Mouse (Mus musculus) layer of hippocampus, adult 8-10 months (tissue): Measurements from ENCODE around the gene Nif3l1. TPM values are rescaled to one million over a fixed set of nuclear protein-coding genes. Genes with fewer than 3 reads are reported as not detected.

Experiments used
- DNase-seq, 2 experiments: peaks; one replicate each; pipeline ENCODE4 v3.0.0; 2022; ENCODE audit warnings: low spot score in 2 of 2
- total RNA-seq, 4 experiments: library from RNA; stranded (reverse); gene quantifications; 2 replicates each; pipeline ENCODE4 v1.2.4; 2022

Gene Nif3l1
- 10 to 100 TPM; 15.7 to 30.6 (median 22.0) TPM for total RNA-seq

DNA sequence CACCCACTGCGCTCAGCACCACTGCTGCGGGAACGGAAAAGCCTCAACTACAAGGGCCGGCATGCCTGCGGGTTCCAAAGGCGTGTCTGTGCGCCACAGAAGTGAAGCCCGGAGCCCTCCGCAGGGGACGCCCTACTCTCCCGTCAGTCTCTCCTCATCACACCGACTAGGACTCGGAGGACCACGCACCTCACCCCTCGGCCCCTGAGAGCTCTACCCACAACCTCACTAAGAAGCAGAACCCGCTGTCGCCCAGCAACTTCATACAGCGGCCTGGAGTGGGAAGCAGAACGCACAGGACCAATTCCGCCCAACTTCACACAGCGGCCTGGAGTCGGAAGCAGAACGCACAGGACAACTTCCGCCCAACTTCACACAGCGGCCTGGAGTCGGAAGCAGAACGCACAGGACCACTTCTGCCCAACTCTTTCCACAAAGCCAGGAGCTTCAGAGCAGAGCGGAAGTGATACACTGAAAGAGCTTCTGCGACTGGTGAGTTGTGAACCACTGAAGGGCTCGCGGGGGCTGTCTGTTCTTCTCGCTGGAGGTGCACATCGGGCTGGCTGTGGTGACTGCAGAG, at the start of gene Nif3l1, which contains the start of gene Ppil3:
Gene Nif3l1, plus strand, starts transcription at position 9 of the 580 bp plus-strand sequence.
Gene Ppil3, minus strand, starts transcription at position 344 of the 580 bp plus-strand sequence.
- peak; percentile 92 for DNase-seq

DNA sequence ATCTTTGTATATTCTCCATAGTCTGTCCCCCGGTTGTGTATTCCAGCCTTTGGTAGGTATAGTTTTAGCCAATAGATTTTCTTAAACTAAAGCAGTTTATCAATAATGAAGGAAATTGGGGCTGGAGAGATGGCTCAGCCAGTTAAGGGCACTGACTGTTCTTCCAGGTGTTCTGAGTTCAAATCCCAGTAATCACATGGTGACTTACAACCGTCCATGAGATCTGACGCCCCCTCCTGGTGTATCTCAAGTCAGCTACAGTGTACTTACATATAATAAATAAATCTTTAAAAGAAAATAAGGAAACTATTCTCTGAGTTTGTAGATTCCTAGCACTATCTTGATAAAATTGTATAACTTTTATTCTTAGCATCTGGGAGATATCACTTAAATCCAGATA, 49.6 kb upstream of the Nif3l1 start:
- DNase-seq = no peak

DNA sequence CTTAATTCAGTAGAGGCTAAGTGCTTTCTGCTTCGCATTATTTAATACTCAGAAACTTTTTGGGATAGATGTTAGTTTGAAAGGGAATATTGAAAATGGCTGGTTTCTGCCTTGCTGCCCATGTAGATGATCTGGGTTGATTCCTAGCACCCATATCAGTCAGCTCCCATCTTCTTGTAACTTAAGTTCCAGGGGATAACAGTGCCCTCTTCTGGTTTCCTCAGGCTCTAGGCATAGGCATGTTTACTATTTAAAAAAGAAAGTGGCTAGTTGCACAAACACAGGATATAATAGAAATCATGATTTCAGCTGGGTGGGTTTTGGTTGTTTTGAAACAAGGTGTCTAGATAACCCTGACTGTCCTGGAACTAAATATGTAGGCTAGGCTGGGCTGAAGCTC, 48.8 kb upstream of the Nif3l1 start:
- DNase-seq = no peak

DNA sequence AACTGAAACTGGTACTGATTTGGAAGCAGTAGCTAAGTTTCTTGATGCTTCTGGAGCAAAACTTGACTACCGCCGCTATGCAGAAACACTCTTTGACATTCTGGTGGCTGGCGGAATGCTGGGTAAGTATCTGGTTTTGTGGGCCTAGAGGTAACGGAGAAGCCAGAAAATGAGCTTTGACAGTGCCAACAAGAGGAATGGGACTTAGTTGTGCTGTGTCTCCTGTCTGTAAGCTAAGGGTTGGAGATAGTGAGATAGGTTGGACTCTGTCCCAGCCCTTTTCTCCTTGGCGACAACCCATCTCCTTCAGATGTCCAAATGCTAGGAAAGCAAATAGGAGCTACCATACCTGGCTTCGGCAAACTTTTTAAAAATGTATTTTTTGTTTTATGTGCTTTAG, 47.2 kb upstream of the Nif3l1 start:
- DNase-seq = no peak

DNA sequence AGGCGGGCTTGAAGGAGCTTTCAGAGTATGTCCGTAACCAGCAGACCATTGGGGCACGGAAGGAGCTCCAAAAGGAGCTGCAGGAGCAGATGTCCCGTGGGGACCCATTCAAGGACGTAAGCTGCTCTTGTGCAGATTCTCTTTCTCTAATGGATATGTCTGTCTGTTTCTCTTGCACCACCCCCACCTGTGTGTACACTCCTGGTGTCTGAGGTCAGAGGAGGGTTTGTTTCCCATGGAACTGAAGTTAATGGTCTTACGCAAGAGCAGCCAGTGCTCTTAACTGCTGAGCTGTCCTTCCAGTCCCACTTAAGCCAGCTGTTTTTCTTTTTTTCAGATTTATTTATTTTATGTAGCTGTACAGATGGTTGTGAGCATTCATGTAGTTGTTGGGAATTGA, 43.6 kb upstream of the Nif3l1 start:
- no peak for DNase-seq

DNA sequence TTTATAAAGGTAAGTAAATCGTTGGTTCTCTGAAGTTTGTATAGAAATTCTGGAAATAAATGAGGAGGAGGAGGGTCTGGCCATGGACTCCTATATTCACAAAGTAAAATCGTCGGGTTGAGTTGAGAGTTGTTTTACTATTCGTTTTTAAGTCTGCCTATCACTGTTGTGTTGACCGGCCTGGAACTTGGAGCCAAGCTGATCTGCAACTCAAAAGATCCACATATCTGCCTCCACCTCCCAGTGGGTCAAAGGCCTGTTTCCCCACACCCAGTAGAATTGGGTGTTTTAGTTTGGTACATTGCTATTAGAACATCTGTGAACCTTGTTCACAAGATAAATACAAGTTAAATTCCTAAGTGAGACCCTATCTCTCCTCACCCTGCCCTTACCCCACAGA, 41.2 kb upstream of the Nif3l1 start:
- no peak for DNase-seq

DNA sequence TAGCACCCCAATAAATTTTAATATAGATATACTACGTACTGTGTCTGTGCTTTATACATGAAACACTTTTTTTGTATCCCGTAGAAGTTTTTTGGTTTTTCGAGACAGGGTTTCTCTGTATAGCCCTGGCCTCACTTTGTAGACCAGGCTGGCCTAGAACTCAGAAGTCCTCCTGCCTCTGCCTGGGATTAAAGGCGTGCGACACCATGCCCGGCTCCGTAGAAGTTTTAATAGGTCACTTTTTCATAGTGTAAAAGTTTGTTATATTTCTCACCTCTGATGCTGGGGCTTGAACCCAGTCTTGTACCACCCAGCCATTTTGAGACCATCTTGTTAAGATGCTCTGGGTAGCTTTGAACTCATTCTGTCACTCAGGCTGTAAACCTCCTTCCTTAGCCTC, 37.6 kb upstream of the Nif3l1 start:
- DNase-seq = no peak

DNA sequence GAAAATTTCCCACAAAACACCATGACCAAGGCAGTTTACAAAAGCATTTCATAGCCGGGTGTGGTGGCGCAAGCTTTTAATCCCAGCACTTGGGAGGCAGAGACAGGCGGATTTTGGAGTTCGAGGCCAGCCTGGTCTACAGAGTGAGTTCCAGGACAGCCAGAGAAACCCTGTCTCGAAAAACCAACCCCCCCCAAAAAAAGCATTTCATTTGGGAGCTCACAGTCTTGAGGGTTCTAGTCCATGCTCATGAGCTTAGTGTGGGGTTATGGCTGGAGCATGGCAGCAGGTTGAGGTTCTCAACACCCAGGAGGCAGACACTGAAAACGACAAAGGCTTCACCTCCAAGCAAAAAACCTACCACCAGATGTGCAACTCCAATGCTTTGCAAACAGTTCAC, 36.8 kb upstream of the Nif3l1 start:
- DNase-seq = no peak

DNA sequence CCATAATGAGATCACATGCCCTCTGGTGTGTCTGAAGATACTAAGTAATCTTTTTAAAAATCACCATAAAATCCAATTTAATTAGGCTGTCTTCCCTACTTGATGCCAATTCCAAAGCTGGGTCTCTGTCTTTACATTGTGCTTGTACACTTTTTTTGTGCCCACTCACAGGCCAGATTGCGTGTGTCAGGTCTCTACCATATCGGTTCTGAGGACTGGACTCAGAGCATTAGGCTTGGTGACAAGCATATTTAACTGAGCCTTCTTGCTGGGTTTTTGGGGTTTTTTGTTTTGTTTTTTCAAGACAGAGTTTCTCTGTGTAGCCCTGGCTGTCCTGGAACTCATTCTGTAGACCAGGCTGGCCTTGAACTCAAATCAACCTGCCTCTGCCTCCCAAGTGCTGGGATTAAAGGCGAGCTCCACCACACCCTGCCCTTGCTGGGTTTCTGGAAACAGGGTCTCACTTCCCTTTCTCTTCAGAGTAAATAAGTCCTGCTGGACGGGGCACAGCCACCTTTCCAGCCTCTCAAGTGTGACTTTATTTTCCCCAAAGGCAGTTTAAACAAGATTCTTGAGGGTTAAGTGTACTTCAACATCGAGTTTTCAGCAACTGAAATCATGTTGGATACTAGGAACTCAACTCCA, 35.3 kb upstream of the Nif3l1 start:
- DNase-seq = no peak

DNA sequence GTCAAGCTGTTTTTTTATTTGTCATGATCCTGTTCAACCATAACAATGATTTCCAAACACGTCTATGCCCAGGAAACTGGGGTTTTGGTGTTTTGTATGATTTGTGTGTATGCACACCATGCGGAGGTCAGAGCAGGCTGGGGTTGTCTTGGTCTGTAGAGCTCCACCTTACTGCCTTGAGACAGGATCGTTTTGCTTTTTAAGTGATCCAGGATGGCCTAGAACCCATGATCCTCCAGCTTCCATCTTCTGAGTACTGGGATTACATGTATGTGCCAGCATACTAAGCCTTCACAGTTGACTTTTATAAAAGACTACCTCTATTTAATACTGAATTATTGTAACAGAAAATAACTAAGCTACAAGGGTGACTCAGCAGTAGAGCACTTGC, 34.8 kb upstream of the Nif3l1 start:
- no peak for DNase-seq

DNA sequence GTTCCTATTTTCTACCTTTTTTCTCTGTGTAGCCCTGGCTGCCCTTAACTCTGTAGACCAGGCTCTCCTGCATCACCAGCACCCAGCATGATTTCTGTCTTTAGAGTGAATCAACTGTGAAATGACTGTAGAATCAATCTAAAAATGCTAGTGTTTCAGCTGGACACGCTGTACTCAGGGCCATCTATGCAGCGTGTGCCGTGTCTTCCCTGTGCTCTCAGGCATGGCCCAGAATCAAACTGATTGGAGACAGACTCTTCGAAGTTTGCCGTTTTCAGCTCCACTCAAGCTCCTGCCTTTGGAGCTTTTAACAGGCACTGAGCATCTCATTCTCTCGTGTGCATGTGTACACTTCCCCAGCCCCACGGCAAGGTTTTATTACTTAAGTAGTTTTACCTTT, 34.2 kb upstream of the Nif3l1 start:
- DNase-seq = no peak

DNA sequence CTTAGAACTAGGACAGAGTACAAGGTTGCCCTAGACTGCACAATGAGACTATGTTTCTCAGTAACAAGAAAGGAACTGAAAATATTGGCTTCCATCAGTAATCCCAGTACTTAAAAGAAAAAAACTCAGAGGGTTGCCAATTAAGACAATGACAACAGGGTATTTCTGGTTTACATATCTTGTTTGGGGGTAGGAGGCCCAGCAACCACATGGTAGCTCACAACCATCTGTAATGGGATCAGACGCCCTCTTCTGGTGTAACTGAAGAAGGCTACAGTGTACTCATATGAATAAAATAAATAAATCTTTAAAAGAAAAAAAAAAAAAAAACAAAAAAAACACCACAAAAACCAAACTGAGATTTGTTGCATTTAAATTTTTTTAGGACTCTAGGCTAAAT, 29.5 kb upstream of the Nif3l1 start:
- no peak for DNase-seq

DNA sequence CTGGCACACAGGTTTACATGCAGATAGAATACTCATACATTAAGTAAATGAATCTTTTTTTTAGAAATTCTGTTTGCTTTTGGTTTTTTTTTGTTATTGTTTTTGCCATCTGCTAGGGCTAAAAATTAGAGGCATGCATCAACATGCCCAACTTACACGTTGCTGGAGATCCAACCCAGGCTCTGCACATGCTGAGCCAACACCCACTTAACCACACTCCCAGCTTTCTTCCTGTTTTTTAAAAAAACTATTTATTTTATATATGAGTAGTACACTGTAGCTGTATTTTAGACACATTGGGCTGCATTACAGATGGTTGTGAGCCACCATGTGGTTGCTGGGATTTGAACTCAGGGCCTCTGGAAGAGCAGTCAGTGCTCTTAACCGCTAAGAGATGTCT, 28.9 kb upstream of the Nif3l1 start:
- no peak for DNase-seq

DNA sequence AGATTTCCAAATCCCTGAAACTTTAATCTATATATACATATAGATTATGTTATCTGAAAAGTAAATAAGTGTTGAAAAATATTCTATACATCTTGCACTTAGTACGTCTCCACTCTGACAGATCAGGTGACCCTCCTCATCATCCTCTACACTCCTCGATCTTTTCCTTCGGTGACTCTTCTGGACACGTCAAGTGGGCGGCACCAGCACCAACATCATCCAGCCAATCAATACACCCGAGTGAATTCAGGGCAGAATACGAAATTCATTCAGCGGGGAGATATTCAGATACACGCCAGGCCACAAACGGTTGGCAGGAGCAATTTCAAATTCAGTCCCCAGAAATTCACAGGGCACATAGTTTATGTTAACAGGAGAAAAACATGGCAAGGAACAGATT, 24.9 kb upstream of the Nif3l1 start:
- no peak for DNase-seq

DNA sequence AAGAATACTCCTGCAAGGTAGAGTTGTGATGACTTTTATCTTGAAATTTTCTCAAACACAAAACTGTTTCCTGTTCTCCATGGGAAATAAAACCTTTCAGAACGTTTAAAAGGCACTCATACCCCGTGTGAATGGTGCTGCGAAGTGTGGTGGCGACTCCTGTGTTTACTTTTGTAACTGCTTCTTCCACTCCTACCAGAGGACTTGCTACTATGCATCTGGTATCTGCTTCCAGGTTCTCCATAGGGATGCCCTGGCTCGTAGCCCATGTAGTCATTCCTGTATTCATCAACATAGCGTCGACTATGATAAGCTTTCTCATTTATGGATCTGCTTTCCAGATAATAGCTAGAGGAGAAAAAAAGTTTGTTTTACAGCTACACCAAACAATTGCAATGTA, 24.0 kb upstream of the Nif3l1 start:
- DNase-seq = no peak

DNA sequence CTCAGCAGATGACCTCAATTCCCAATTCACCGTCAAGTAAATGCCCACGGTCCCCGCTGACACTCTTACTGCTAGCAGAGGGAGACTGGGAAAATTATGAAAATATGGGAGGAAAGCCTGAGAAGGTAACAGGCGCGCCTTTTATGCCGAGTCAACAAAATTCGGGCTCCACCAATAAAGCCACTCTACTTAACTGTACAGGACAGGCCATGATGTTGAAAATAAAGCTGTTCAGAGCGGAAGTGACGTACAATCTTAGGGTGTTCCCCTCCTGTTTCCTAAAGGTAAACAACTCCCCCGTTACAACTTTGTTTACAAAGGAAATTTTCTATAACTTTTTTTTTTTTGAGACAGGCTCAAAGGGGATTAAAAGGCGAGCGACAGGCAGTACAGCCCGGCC, 22.1 kb upstream of the Nif3l1 start:
- no peak for DNase-seq

DNA sequence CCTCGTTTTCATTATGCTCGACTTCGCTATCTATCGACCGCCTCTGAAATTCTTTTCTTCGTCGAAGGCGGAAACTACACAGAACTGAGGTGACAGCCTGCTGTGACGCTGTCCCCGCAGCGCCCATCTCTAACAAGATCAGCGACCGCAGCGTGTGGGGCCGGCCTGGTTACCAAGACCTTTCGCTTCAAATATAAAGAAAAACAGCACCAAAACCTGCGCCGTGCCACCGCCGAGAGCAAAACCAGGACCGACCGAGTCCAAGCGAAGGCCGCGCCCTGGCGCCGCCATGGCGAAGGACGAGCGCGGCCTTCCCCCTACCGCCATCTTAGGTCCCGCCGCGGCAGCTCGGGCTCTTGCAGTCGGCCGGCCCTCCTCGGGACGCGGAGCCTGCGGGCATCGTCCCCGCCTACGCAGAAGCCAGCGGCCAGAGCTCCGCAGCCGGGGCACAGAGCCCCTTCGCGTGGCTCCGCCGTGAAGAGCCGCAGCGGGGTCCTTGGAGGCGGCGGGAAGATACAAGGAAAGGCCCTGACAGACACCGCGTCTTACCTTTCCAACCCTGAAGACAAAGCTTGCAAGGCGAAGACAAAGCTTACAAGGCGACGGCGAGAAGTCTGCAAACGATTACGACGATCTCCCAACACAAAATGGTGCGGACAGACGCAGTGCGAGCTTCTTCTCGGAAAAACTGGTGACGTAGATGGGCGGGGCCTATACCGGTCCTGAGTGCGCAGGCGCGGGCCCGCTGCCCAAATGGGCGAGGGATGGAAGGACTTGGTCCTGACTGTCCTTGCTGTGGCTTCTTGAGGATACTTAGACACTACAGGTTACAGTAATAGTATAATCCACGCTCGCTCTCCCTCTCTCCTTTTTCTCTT, 21.3 kb upstream of the Nif3l1 start, which contains the start of gene Clk1:
Gene Clk1, minus strand, starts transcription at position 696 of the 878 bp plus-strand sequence.
- peak; percentile 92 to 96 for DNase-seq

DNA sequence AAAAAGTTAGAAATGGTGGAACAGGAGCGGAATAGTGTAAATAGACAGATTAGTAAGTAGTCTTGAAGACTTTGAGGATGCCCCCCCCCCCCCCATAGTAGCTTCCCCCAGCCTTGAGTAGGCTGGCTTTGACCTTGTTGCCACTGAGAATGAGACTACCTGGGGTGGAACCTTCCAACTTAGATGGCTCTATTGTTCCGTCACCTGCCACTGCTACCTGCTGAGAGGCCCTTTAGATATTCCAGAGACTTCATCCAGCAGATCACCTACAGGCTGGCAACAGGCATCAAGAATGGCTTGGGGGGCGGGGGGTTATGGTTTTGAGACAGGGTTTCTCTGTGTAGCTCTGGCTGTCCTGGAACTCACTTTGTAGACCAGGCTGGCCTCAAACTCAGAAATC, 20.4 kb upstream of the Nif3l1 start:
- DNase-seq = no peak

DNA sequence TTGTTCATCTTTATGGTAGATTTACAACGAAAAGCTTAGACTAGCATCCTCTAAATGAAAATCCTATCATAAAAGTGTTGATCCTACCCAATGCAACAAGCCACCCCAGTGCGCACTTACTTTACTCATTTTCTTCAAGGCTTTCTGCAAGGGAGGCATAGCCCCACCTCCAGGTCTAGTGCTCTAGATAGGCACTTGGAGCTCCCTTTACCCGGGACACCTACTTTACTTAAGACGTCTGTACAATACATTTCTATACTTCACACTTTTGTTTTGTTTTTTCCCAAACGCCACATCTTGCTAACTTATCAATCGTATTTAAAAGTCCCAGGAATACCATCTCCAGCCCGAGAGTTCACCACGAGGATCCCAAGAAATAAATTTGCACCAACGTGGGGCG, 260 bp upstream of the Nif3l1 start:
- no peak for DNase-seq

DNA sequence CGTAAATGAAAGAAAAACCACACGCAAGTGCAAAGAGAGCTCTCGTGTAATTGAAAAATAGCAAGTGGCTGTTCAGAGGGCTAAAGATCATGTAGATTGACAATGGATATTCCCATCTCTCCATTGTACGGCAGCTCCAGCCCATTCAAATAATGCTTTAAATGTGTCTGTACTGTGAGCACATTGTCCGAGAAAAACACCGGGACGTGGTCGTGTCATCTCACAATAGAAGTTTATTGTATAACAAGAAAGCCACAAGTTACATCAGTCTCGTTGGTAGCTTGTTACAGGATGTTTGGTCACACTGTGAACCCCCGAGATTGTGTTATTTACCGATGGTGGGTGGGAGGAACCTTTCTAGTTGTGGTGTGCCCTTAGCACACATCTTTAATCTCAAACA, 910 bp downstream of the Nif3l1 start:
- DNase-seq = no peak

DNA sequence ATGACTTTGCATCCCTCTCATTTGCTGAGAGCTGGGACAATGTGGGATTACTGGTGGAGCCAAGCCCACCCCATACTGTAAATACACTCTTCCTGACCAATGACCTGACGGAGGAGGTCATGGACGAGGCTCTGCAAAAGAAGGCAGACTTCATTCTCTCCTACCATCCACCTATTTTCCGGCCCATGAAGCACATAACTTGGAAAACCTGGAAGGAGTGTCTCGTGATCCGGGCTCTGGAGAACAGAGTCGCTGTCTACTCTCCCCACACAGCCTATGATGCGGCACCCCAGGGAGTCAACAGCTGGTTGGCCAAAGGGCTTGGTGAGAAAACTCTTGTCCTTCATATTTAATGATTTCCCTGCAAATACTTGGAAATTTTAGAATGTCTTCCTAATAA, 2.8 kb downstream of the Nif3l1 start:
- DNase-seq = no peak

DNA sequence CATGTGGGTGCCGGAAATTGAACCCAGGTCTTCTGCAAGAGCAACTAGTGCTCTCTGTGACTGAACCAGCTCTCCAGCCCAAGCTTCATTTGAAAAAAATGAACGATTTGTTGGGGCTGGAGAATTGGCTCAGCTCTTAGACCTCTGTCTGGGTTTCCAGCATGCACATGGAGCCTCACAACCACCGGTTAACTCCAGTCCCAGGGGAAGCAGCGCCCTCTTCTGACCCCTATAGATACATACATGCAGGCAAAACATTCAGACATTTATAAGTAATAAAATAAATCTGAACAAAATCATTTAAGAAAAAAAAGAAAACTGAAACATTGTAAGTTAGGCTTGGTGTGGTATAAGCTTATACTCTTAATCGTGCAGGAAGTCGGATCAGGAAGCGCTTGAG, 3.4 kb downstream of the Nif3l1 start:
- DNase-seq = no peak

DNA sequence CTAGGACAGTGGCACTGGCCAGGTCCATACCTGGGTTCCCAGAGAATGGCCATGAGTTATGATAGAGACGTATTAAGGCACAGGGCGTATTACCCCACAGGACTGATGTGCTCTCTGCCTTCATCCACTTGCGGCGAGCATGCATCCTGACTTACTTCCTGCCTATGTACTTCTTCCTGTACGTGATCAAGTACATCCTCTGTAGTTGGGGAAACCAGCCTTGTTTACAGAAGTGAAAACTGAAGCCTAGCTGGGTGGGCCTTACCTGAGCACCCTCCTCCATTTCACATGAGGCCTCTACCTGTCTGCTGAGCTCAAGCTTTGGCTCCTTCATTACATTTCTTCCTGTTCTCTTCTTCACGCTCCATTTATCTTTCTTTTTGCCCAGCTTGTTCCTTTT, 9.4 kb downstream of the Nif3l1 start:
- no peak for DNase-seq
